Mouse (Mus musculus): Measurements from ENCODE around the gene Cdpf1.

DNA sequence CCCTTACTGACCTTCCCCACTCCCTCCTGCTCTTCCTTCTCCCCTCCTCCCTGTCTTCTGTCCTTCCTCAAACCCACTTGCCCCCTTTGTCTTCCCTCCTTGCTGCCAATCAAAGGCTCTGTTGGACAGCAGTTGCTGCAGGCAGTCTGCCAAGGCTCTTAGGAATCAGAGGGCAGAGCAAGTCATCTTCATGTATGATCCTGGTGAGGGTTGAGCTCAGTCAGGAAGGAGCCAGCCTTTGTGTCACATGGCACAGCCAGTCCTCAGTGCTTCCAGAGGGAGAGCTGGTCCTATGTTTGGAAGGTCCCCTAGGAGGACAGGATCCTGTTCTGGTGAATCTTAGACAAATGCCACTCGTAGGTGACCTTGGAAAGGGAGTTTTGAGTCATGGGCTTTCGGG is 8.6 kb downstream of the Cdpf1 start:
- TF ChIP-seq CTCF (IDR thresholded peaks at IDR 0.05; ENCODE audit: low read depth, low read length): no peak
- TF ChIP-seq POLR2AphosphoS5 (IDR thresholded peaks at IDR 0.05; ENCODE audit: insufficient replicate concordance, low read depth, low read length): no peak
- TF ChIP-seq GATA1 (IDR thresholded peaks at IDR 0.05; ENCODE audit: borderline replicate concordance, low read length): no peak
